Mouse (Mus musculus) heart, embryonic 16.5 days (tissue): Measurements from ENCODE around the gene Elmo1. TPM values are rescaled to one million over a fixed set of nuclear protein-coding genes. Genes with fewer than 3 reads are reported as not detected.

ENCODE experiments used
- ATAC-seq: fragments of 200-750 bp; cut with Nextera tagmentation; replicated peaks from 2 replicates; pipeline ENCODE4 v1.8.0; 2017; ENCODE audit warnings: moderate number of reproducible peaks; ENCODE audit not compliant: insufficient read depth, low FRiP score; ENCODE audit errors: extremely low read depth
- H3K27ac ChIP-seq: fragments of 300-500 bp; sonication (generic); 2 replicates; pipeline ENCODE4 v1.5.1; 2014; ENCODE audit warnings: mild to moderate bottlenecking, low read length, control low read depth, moderate library complexity
- H3K27me3 ChIP-seq: fragments of 300-500 bp; sonication (generic); 2 replicates; pipeline ENCODE4 v1.6.1; 2014; ENCODE audit warnings: low read length, mixed read lengths; ENCODE audit not compliant: control insufficient read depth, insufficient read depth
- H3K36me3 ChIP-seq: fragments of 300-500 bp; sonication (generic); 2 replicates; pipeline ENCODE4 v1.6.1; 2014; ENCODE audit not compliant: control insufficient read depth, insufficient read depth
- H3K4me1 ChIP-seq: fragments of 300-500 bp; sonication (generic); 2 replicates; pipeline ENCODE4 v1.6.1; 2014; ENCODE audit warnings: low read length, mixed read lengths; ENCODE audit not compliant: control insufficient read depth, insufficient read depth
- H3K4me2 ChIP-seq: fragments of 300-500 bp; sonication (generic); 2 replicates; pipeline ENCODE4 v1.6.1; 2014; ENCODE audit warnings: low read depth, mild to moderate bottlenecking, control low read depth, low read length
- H3K4me3 ChIP-seq: fragments of 300-500 bp; sonication (generic); 2 replicates; pipeline ENCODE4 v1.5.1; 2014; ENCODE audit warnings: mild to moderate bottlenecking, control low read depth, low read length
- H3K9ac ChIP-seq: fragments of 300-500 bp; sonication (generic); 2 replicates; pipeline ENCODE4 v1.6.1; 2014; ENCODE audit warnings: low read length, control low read depth
- H3K9me3 ChIP-seq: fragments of 300-500 bp; sonication (generic); replicated peaks from 2 replicates; pipeline ENCODE4 v1.6.1; 2016; ENCODE audit warnings: low read length; ENCODE audit not compliant: control insufficient read depth
- WGBS: fragments of 180-500 bp; shearing (Covaris S2); extraction: QIAGEN DNeasy Blood & Tissue Kit; methylation state at CpG from one replicate; pipeline ENCODE4 v1.1.7; 2014; 5-methylcytosine and 5-hydroxymethylcytosine counted together
- polyA plus RNA-seq: library from polyadenylated mRNA; unstranded; fragments of >200 nt; fragmentation: Nextera tagmentation; extraction: Ambion mirVana; gene quantifications from 2 replicates; pipeline ENCODE4 v1.2.1, GENCODE M21; 2015

Gene Elmo1
- polyA plus RNA-seq, 1 experiment from 2014 or later = 17.7 TPM

- Histone ChIP-seq H3K9ac (no peak overlapping the region), H3K4me2 (no peak overlapping the region), H3K27me3 (no peaks in the 10 kb centered on the region), H3K4me1 (peaks cover 9% of the 10 kb centered on the region), H3K9me3 (no peaks in the 10 kb centered on the region), H3K36me3 (no peaks in the 10 kb centered on the region), H3K4me3 (no peak overlapping the region), H3K27ac (no peak overlapping the region)
- no peak for ATAC-seq
- WGBS = 62% methylated on average over 3 of the region's 3 CpGs
These were observed 401.3 kb downstream of the Elmo1 start for GRCm38 (mm10) chr13:20491666-20492065.

GRCm38 (mm10) chr13:20494047-20494739 is 403.8 kb downstream of the Elmo1 start:
- no peaks in the 10 kb centered on the region for H3K9me3 ChIP-seq
- H3K27ac ChIP-seq = no peak overlapping the region
- 73% methylated on average over 6 of the region's 6 CpGs for WGBS
- H3K4me2 ChIP-seq = no peak overlapping the region
- no peak overlapping the region for H3K4me3 ChIP-seq
- H3K9ac ChIP-seq = no peak overlapping the region
- H3K27me3 ChIP-seq = no peaks in the 10 kb centered on the region
- no peaks in the 10 kb centered on the region for H3K36me3 ChIP-seq
- H3K4me1 ChIP-seq = peaks cover 9% of the 10 kb centered on the region
- ATAC-seq = no peak

DNA sequence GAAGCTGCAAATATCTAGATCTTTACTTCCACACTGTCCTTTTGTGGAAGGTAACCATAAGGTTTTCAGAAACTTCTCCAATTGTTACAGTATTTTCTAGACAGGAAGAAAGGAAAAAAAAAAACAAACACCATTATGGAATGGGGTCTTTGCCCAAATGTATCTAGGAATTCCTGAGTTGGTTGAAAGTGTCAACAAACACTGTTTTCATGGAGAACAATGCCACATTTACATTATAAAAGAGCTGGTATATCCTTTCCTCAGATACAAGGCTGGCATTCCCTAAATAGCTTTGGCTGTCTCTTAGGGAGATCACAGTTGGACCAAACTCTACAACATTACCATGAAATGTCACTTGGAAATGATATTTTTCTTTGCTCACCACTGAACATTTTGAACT is 411.5 kb downstream of the Elmo1 start:
- Histone ChIP-seq H3K4me3 (no peak overlapping the region), H3K9ac (no peak overlapping the region), H3K27ac (no peak overlapping the region), H3K4me1 (no peaks in the 10 kb centered on the region), H3K27me3 (no peaks in the 10 kb centered on the region), H3K36me3 (no peaks in the 10 kb centered on the region), H3K4me2 (no peak overlapping the region), H3K9me3 (no peaks in the 10 kb centered on the region)
- no peak for ATAC-seq

GRCm38 (mm10) chr13:20503371-20503770 is 413.0 kb downstream of the Elmo1 start:
- H3K4me3 ChIP-seq = no peak overlapping the region
- no peaks in the 10 kb centered on the region for H3K4me1 ChIP-seq
- H3K36me3 ChIP-seq = no peaks in the 10 kb centered on the region
- 85% methylated on average over 3 of the region's 3 CpGs for WGBS
- no peak for ATAC-seq
- H3K27ac ChIP-seq = no peak overlapping the region
- no peaks in the 10 kb centered on the region for H3K9me3 ChIP-seq
- no peak overlapping the region for H3K4me2 ChIP-seq
- no peak overlapping the region for H3K9ac ChIP-seq
- H3K27me3 ChIP-seq = no peaks in the 10 kb centered on the region

- no peak overlapping the region for H3K9ac ChIP-seq
These were observed 417.2 kb downstream of the Elmo1 start for GRCm38 (mm10) chr13:20507381-20508129.

DNA sequence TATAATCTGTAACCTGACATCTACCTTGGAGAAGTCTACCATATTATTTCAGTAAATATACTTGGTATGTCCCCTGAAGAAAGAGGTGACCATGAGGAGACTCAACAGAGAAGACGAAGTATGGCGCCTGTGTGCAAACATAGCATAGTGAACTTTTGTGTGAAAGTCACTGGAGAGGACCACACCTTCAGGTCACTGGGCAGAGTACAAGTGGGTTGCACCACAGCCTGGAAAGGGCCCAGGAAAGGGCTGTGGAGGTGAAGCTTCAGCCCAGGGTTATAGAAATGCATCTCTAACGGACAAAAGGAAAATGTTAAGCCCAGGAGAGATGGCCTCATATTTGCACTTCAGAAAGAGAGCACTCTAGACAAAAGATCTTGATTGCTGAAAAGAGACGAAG is 420.6 kb downstream of the Elmo1 start:
- ATAC-seq = no peak
- Histone ChIP-seq H3K4me3 (no peak overlapping the region), H3K9me3 (no peaks in the 10 kb centered on the region), H3K4me1 (no peaks in the 10 kb centered on the region), H3K4me2 (no peak overlapping the region), H3K36me3 (no peaks in the 10 kb centered on the region), H3K9ac (no peak overlapping the region), H3K27me3 (no peaks in the 10 kb centered on the region), H3K27ac (no peak overlapping the region)
- 87% methylated on average over 4 of the region's 4 CpGs for WGBS

More at GRCm38 (mm10) chr13:20507381-20508129, 417.2 kb downstream of the Elmo1 start:
- Histone ChIP-seq H3K4me2 (no peak overlapping the region), H3K4me3 (no peak overlapping the region), H3K36me3 (no peaks in the 10 kb centered on the region), H3K4me1 (no peaks in the 10 kb centered on the region), H3K9me3 (no peaks in the 10 kb centered on the region), H3K27ac (no peak overlapping the region), H3K27me3 (no peaks in the 10 kb centered on the region)
- no peak for ATAC-seq
- WGBS = 66% methylated on average over 10 of the region's 10 CpGs

GRCm38 (mm10) chr13:20512317-20513240 is 422.2 kb downstream of the Elmo1 start:
- Histone ChIP-seq H3K9ac (no peak overlapping the region), H3K4me1 (no peaks in the 10 kb centered on the region), H3K4me3 (no peak overlapping the region), H3K27ac (no peak overlapping the region), H3K4me2 (no peak overlapping the region), H3K36me3 (no peaks in the 10 kb centered on the region), H3K27me3 (no peaks in the 10 kb centered on the region), H3K9me3 (no peaks in the 10 kb centered on the region)
- ATAC-seq = no peak
- 69% methylated on average over 10 of the region's 10 CpGs for WGBS

DNA sequence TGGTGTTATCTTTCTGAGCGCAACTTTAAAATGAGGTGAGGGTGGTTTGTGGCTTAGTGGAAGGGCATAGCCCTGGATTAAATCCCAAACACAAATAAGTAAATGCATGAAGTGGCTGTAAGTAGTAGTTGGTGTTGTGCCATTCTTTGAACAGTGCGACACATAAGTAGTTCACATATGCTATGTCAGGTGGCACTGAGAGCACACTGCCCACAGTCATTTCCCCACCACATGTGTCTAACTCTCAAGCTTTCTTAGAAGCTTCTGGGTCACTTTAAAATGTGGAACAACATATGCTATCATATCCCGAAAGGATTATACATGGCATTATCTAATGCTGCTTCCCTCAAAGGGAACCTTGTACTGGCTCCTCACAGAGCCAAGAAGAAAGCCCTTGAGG is 424.3 kb downstream of the Elmo1 start:
- Histone ChIP-seq H3K9ac (no peak overlapping the region), H3K27ac (no peak overlapping the region), H3K4me2 (no peak overlapping the region), H3K4me3 (no peak overlapping the region), H3K4me1 (no peaks in the 10 kb centered on the region), H3K27me3 (no peaks in the 10 kb centered on the region), H3K36me3 (no peaks in the 10 kb centered on the region), H3K9me3 (no peaks in the 10 kb centered on the region)
- 90% methylated on average over 3 of the region's 3 CpGs for WGBS
- ATAC-seq = no peak
